Mouse (Mus musculus): ENCODE results near the gene Gm44805. TPM values are rescaled to one million over a fixed set of nuclear protein-coding genes. Genes with fewer than 3 reads are reported as not detected.
A peak's percentile ranks its signal among the peaks of the same experiment; 100 is the strongest.

Gene Gm44805
- polyA plus RNA-seq, 1 experiment from 2014 or later, result not detected

- WGBS, result 97% methylated on average over 2 of the region's 2 CpGs
- Histone ChIP-seq H3K36me3 (peaks cover 79% of the 10 kb centered on the region), H3K4me3 (replicated peaks) (no peak overlapping the region), H3K4me2 (replicated peaks) (no peak overlapping the region), H3K27me3 (no peaks in the 10 kb centered on the region), H3K4me1 (replicated peaks) (peaks cover 4% of the 10 kb centered on the region; the same call in 1 of the 2 replicates), H3K9me3 (no peaks in the 10 kb centered on the region), H3K27ac (no peak overlapping the region), H3K9ac (replicated peaks) (no peak overlapping the region)
- no peak for ATAC-seq
Observed at GRCm38 (mm10) chr7:19634591-19634990, 46.6 kb downstream of the Gm44805 start.

DNA sequence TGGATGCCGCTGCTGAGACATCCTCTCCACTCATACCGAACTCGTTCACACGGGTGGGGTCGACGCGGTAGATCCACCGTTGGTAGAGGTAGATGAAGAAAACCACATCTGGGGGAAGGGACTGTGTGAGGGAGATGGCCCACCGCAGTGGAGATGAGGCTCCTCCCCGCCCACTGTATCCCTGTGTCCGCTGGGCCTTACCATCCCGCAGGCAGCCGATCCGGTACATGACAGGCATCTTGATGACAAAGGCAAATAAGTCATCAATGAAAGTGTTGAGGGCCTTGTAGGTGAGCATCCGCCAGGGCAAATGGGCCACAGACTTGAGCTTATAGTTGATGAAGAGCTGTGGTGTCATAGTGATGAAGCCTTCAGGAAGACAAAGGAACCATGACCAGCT, 47.4 kb downstream of the Gm44805 start:
- Histone ChIP-seq H3K4me1 (replicated peaks) (peaks cover 6% of the 10 kb centered on the region; the same call in 1 of the 2 replicates), H3K4me3 (replicated peaks) (no peak overlapping the region), H3K36me3 (peaks cover 72% of the 10 kb centered on the region), H3K9me3 (no peaks in the 10 kb centered on the region), H3K27me3 (no peaks in the 10 kb centered on the region), H3K4me2 (replicated peaks) (no peak overlapping the region), H3K9ac (replicated peaks) (no peak overlapping the region), H3K27ac (no peak overlapping the region)
- ATAC-seq, result no peak
- 95% methylated on average over 15 of the region's 15 CpGs for WGBS

- Histone ChIP-seq H3K36me3 (peaks cover 65% of the 10 kb centered on the region), H3K27ac (no peak overlapping the region), H3K4me3 (replicated peaks) (no peak overlapping the region), H3K9ac (replicated peaks) (no peak overlapping the region), H3K4me2 (replicated peaks) (no peak overlapping the region), H3K9me3 (no peaks in the 10 kb centered on the region), H3K27me3 (no peaks in the 10 kb centered on the region), H3K4me1 (replicated peaks) (peaks cover 10% of the 10 kb centered on the region)
- no peak for ATAC-seq
- 97% methylated on average over 16 of the region's 17 CpGs for WGBS
Observed at GRCm38 (mm10) chr7:19633197-19633596, 48.0 kb downstream of the Gm44805 start.

DNA sequence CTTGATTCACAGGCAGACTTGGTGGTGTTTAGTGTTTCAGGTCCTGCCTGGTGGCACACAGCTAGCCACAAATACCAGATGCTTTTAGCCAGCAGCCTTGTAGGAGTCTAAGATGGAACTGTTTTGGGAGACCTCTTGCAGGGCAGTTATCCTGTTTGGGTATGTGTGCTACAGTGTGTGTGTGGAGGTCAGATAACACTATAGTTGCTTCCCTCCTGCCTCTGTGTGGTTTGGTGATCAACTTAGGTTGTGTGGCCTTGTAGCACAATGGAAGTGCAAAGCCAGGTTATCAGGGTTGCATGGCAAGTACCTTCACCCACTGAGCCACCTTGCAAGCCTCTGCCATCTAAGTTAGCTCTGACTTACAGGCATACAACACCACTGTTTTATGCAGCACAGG, 48.5 kb downstream of the Gm44805 start:
- H3K27me3 ChIP-seq, result no peaks in the 10 kb centered on the region
- H3K9me3 ChIP-seq, result no peaks in the 10 kb centered on the region
- peaks cover 60% of the 10 kb centered on the region for H3K36me3 ChIP-seq
- H3K27ac ChIP-seq, result no peak overlapping the region
- peaks cover 11% of the 10 kb centered on the region for H3K4me1 ChIP-seq (replicated peaks)
- no peak overlapping the region for H3K4me3 ChIP-seq (replicated peaks)
- H3K9ac ChIP-seq (replicated peaks), result no peak overlapping the region
- no peak for ATAC-seq
- H3K4me2 ChIP-seq (replicated peaks), result no peak overlapping the region

DNA sequence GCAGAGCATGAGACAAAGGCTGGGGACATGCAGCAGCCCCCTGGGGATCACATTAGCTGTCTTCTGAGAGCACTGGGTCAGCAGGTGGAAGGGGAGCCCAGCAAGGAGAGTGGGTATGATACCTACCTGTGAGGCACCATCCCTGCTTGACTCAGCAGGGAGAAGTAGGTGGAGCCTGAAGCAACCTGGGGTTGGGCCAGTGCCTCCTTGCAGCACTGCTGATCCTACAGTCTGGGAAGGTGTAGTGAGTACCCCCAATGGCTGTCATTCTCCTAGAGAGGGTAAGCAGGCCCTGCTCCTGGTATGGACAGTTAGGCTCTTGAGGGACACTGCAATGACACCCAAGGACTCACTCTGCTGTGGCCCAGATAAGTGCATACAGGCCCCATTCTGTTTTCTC, 48.9 kb downstream of the Gm44805 start:
- H3K9ac ChIP-seq (replicated peaks), result no peak overlapping the region
- peaks cover 11% of the 10 kb centered on the region for H3K4me1 ChIP-seq (replicated peaks)
- no peak overlapping the region for H3K4me3 ChIP-seq (replicated peaks)
- no peaks in the 10 kb centered on the region for H3K9me3 ChIP-seq
- peaks cover 56% of the 10 kb centered on the region for H3K36me3 ChIP-seq
- H3K4me2 ChIP-seq (replicated peaks), result no peak overlapping the region
- ATAC-seq, result no peak
- no peaks in the 10 kb centered on the region for H3K27me3 ChIP-seq
- no peak overlapping the region for H3K27ac ChIP-seq

GRCm38 (mm10) chr7:19629361-19629734, 51.9 kb downstream of the Gm44805 start, which contains the start of gene Relb:
TSS of gene Relb (minus strand) at chr7:19629438.
- ATAC-seq, result peak; percentile 68
- peak within 1 kb of the TSS; percentile 77 for H3K27ac ChIP-seq

DNA sequence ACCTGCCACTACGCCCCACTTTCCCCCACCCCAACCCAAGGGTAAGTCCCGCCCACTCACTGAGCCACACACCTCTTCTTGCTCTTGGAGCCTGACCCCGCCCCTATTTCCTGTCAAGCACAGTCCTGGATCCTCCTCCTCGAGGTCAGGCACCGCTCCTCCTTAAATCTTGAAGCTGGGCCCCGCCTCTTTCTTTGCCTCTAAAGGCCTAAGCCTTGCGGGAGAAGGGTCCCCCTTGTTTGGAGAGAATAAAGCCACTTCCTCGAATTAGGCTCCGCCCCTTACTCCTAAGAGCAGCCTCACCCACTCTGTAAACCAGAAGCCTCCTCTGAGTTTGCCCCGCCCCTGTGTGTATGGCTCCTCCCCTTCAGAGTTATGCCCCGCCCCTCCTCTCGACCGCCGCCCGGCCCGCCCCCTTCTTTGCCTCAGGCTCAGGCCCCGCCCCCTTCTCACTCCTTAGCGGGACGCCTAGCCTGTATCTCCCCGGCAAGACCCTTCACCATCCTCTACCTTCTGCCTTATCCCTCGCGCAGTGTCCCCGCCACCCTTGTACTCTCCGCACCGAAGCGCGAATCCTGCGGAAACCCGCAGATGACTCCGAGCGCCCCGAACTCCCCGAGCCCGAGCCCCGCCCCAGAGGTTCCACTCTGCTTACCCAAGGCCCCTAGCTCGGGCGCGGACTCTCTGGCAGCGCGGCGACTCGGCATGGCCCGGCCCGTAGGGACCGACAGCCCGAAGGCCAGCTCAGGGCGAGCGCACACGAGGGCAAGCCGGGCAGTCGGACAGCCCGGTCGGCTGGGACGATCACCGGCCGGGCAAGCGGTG, 52.5 kb downstream of the Gm44805 start:
- peak; percentile 92 for ATAC-seq
- Histone ChIP-seq H3K4me2 (replicated peaks) (peak overlapping the region; percentile 92), H3K9ac (replicated peaks) (peak overlapping the region; percentile 59), H3K9me3 (no peaks in the 10 kb centered on the region), H3K36me3 (peaks cover 21% of the 10 kb centered on the region), H3K4me1 (replicated peaks) (peaks cover 11% of the 10 kb centered on the region), H3K27me3 (no peaks in the 10 kb centered on the region), H3K4me3 (replicated peaks) (peak overlapping the region; percentile 75), H3K27ac (peak overlapping the region; percentile 77)
- 1% methylated on average over 57 of the region's 57 CpGs for WGBS

More at GRCm38 (mm10) chr7:19629361-19629734, 51.9 kb downstream of the Gm44805 start, which contains the start of gene Relb:
- peak within 1 kb of the TSS; percentile 92 for H3K4me2 ChIP-seq (replicated peaks)
- WGBS, result 2% methylated on average over 32 of the region's 41 CpGs
- H3K9ac ChIP-seq (replicated peaks), result peak within 1 kb of the TSS; percentile 59
- no peaks in the 10 kb centered on the region for H3K27me3 ChIP-seq
- no peaks in the 10 kb centered on the region for H3K9me3 ChIP-seq
- H3K4me1 ChIP-seq (replicated peaks), result peaks cover 11% of the 10 kb centered on the region
- H3K36me3 ChIP-seq, result peaks cover 27% of the 10 kb centered on the region
- peak within 1 kb of the TSS; percentile 75 for H3K4me3 ChIP-seq (replicated peaks)

GRCm38 (mm10) chr7:19628192-19628535, 53.1 kb downstream of the Gm44805 start:
- peak overlapping the region; percentile 92 for H3K4me2 ChIP-seq (replicated peaks)
- ATAC-seq, result no peak
- peak overlapping the region; percentile 77; the same call in 1 of the 2 replicates for H3K27ac ChIP-seq
- H3K9me3 ChIP-seq, result no peaks in the 10 kb centered on the region
- WGBS, result 18% methylated on average over 17 of the region's 17 CpGs
- H3K36me3 ChIP-seq, result peaks cover 15% of the 10 kb centered on the region
- H3K4me3 ChIP-seq (replicated peaks), result peak overlapping the region; percentile 75
- no peak overlapping the region for H3K9ac ChIP-seq (replicated peaks)
- H3K27me3 ChIP-seq, result peaks cover 3% of the 10 kb centered on the region; the same call in 1 of the 2 replicates
- H3K4me1 ChIP-seq (replicated peaks), result peaks cover 11% of the 10 kb centered on the region

DNA sequence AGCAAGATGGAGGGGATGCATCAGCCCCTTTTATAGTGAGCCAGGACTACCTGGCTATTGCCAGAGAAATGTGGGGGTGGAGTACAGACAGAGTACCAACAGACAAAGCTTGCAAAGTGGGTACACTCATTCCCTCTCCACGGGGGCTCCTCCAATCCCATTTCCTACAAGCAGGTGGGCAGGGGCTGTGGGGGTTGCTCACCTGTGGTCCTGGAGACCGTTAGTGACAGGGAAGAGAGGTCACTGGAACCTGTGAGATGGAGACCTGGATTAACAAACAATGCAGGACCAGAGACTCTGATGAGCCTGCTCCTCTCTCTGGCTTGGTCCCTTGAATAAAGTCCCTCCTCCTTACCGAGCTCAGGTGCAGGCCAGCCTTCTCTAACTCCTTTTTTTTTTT, 53.5 kb downstream of the Gm44805 start:
- peak overlapping the region; percentile 75 for H3K4me3 ChIP-seq (replicated peaks)
- H3K27me3 ChIP-seq, result peaks cover 3% of the 10 kb centered on the region; the same call in 1 of the 2 replicates
- H3K9me3 ChIP-seq, result no peaks in the 10 kb centered on the region
- H3K4me2 ChIP-seq (replicated peaks), result peak overlapping the region; percentile 92
- no peak overlapping the region for H3K27ac ChIP-seq
- ATAC-seq, result no peak
- H3K4me1 ChIP-seq (replicated peaks), result peaks cover 11% of the 10 kb centered on the region
- no peak overlapping the region for H3K9ac ChIP-seq (replicated peaks)
- peaks cover 10% of the 10 kb centered on the region for H3K36me3 ChIP-seq
- WGBS, result 67% methylated on average over 3 of the region's 3 CpGs

GRCm38 (mm10) chr7:19623433-19623832, 57.8 kb downstream of the Gm44805 start:
- Histone ChIP-seq H3K4me1 (replicated peaks) (peaks cover 10% of the 10 kb centered on the region), H3K36me3 (no peaks in the 10 kb centered on the region), H3K9ac (replicated peaks) (no peak overlapping the region), H3K4me3 (replicated peaks) (no peak overlapping the region), H3K27me3 (peaks cover 5% of the 10 kb centered on the region; the same call in 1 of the 2 replicates), H3K27ac (no peak overlapping the region), H3K9me3 (no peaks in the 10 kb centered on the region), H3K4me2 (replicated peaks) (no peak overlapping the region)
- ATAC-seq, result no peak
- 86% methylated on average over 2 of the region's 2 CpGs for WGBS

DNA sequence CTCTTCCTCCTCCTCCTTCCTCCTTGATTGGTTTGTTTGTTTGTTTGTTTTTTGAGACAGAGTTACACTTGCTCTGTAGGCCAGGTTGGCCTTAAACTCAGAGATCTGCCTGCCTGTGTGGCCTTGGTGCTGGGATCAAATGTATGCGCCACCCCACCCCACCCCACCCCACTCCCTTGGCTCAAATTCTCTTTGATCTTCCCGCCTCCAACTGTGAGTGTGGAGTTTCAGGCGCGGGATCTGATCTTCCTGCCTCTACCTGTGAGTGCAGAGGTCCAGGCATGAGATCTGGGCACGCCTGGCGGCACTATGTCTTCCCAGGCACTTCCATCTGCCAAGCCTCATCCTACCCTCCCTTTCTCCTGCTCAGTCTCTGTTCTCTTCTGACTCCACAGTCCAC, 59.0 kb downstream of the Gm44805 start:
- Histone ChIP-seq H3K4me3 (replicated peaks) (no peak overlapping the region), H3K9me3 (no peaks in the 10 kb centered on the region), H3K36me3 (no peaks in the 10 kb centered on the region), H3K27ac (no peak overlapping the region), H3K27me3 (peaks cover 5% of the 10 kb centered on the region; the same call in 1 of the 2 replicates), H3K4me1 (replicated peaks) (peaks cover 6% of the 10 kb centered on the region), H3K9ac (replicated peaks) (no peak overlapping the region), H3K4me2 (replicated peaks) (no peak overlapping the region)
- no peak for ATAC-seq
- 41% methylated on average over 6 of the region's 6 CpGs for WGBS

Measured in midbrain, embryonic 13.5 days (tissue).